Mouse (Mus musculus): ENCODE measurements around the gene H2-M10.6. TPM values are rescaled to one million over a fixed set of nuclear protein-coding genes. Genes with fewer than 3 reads are reported as not detected.

H2-M10.6 gene
- polyA plus RNA-seq, 1 experiment from 2014 or later: not detected

GRCm38 (mm10) chr17:36835591-36836426 is 23.8 kb downstream of the H2-M10.6 start:
- H3K27ac ChIP-seq (ENCODE audit: low read depth): peak overlapping the region; percentile 96
- peaks cover 6% of the 10 kb centered on the region for H3K4me1 ChIP-seq (replicated peaks; ENCODE audit: control insufficient read depth, insufficient read depth, low read length)
- H3K9me3 ChIP-seq (ENCODE audit: control insufficient read depth, low read length): no peaks in the 10 kb centered on the region
- H3K36me3 ChIP-seq (ENCODE audit: control insufficient read depth, insufficient read depth, low read length): 0 out of 2 replicates have a peak, but pooled peaks cover 3% of the 10 kb centered on the region
- no peaks in the 10 kb centered on the region for H3K27me3 ChIP-seq (replicated peaks; ENCODE audit: control insufficient read depth, insufficient read depth, low read length)
- H3K9ac ChIP-seq (ENCODE audit: low read length): no peak overlapping the region
- 29% methylated on average over 12 of the region's 12 CpGs for WGBS
- 0 out of 2 replicates have a peak, but pooled peaks have one; percentile 9 for ATAC-seq (replicated peaks; ENCODE audit: low FRiP score, low TSS enrichment, low read depth)
- DNase-seq (ENCODE audit: low spot score): peak; percentile 74
- peak overlapping the region; percentile 57 for H3K4me2 ChIP-seq (ENCODE audit: low read length)
- H3K4me3 ChIP-seq (ENCODE audit: low read depth, low read length): peak overlapping the region; percentile 64; the same call in 1 of the 2 replicates

GRCm38 (mm10) chr17:36836427-36836812 is 24.4 kb downstream of the H2-M10.6 start:
- Histone ChIP-seq H3K9ac (ENCODE audit: low read length) (peak overlapping the region; percentile 23; the same call in 1 of the 2 replicates), H3K27me3 (replicated peaks; ENCODE audit: control insufficient read depth, insufficient read depth, low read length) (no peaks in the 10 kb centered on the region), H3K9me3 (ENCODE audit: control insufficient read depth, low read length) (no peaks in the 10 kb centered on the region), H3K4me2 (ENCODE audit: low read length) (peak overlapping the region; percentile 57), H3K27ac (ENCODE audit: low read depth) (peak overlapping the region; percentile 96), H3K4me3 (ENCODE audit: low read depth, low read length) (peak overlapping the region; percentile 64), H3K4me1 (replicated peaks; ENCODE audit: control insufficient read depth, insufficient read depth, low read length) (peaks cover 6% of the 10 kb centered on the region), H3K36me3 (ENCODE audit: control insufficient read depth, insufficient read depth, low read length) (0 out of 2 replicates have a peak, but pooled peaks cover 3% of the 10 kb centered on the region)
- peak; percentile 24 for ATAC-seq (replicated peaks; ENCODE audit: low FRiP score, low TSS enrichment, low read depth)
- DNase-seq (ENCODE audit: low spot score): no peak
- 10% methylated on average over 3 of the region's 3 CpGs for WGBS

GRCm38 (mm10) chr17:36836874-36837647 is 25.1 kb downstream of the H2-M10.6 start, which contains the start of gene Trim26:
Gene Trim26, plus strand, starts transcription at chr17:36837134.
- H3K4me2 ChIP-seq (ENCODE audit: low read length): peak within 1 kb of the TSS; percentile 57
- WGBS: under 1% methylated on average over 56 of the region's 58 CpGs
- peak within 1 kb of the TSS; percentile 85 for H3K9ac ChIP-seq (ENCODE audit: low read length)
- H3K27ac ChIP-seq (ENCODE audit: low read depth): peak within 1 kb of the TSS; percentile 96
- peak; percentile 99 for ATAC-seq (replicated peaks; ENCODE audit: low FRiP score, low TSS enrichment, low read depth)
- no peaks in the 10 kb centered on the region for H3K27me3 ChIP-seq (replicated peaks; ENCODE audit: control insufficient read depth, insufficient read depth, low read length)
- H3K36me3 ChIP-seq (ENCODE audit: control insufficient read depth, insufficient read depth, low read length): 0 out of 2 replicates have a peak, but pooled peaks cover 3% of the 10 kb centered on the region
- H3K9me3 ChIP-seq (ENCODE audit: control insufficient read depth, low read length): no peaks in the 10 kb centered on the region
- H3K4me3 ChIP-seq (ENCODE audit: low read depth, low read length): peak within 1 kb of the TSS; percentile 64
- DNase-seq (ENCODE audit: low spot score): peak; percentile 98
- H3K4me1 ChIP-seq (replicated peaks; ENCODE audit: control insufficient read depth, insufficient read depth, low read length): peaks cover 6% of the 10 kb centered on the region

GRCm38 (mm10) chr17:36839001-36839400 is 27.0 kb downstream of the H2-M10.6 start:
- WGBS: 83% methylated on average over 5 of the region's 5 CpGs
- Histone ChIP-seq H3K27ac (ENCODE audit: low read depth) (no peak overlapping the region), H3K36me3 (ENCODE audit: control insufficient read depth, insufficient read depth, low read length) (0 out of 2 replicates have a peak, but pooled peaks cover 8% of the 10 kb centered on the region), H3K27me3 (replicated peaks; ENCODE audit: control insufficient read depth, insufficient read depth, low read length) (no peaks in the 10 kb centered on the region), H3K9ac (ENCODE audit: low read length) (no peak overlapping the region), H3K4me2 (ENCODE audit: low read length) (no peak overlapping the region), H3K4me3 (ENCODE audit: low read depth, low read length) (no peak overlapping the region), H3K9me3 (ENCODE audit: control insufficient read depth, low read length) (no peaks in the 10 kb centered on the region), H3K4me1 (replicated peaks; ENCODE audit: control insufficient read depth, insufficient read depth, low read length) (peaks cover 6% of the 10 kb centered on the region)
- DNase-seq (ENCODE audit: low spot score): no peak
- ATAC-seq (replicated peaks; ENCODE audit: low FRiP score, low TSS enrichment, low read depth): no peak

- H3K9me3 ChIP-seq (ENCODE audit: control insufficient read depth, low read length): no peaks in the 10 kb centered on the region
- WGBS: 77% methylated on average over 3 of the region's 3 CpGs
- H3K27ac ChIP-seq (ENCODE audit: low read depth): no peak overlapping the region
- DNase-seq (ENCODE audit: low spot score): no peak
- H3K4me1 ChIP-seq (replicated peaks; ENCODE audit: control insufficient read depth, insufficient read depth, low read length): peaks cover 6% of the 10 kb centered on the region
- no peak overlapping the region for H3K4me2 ChIP-seq (ENCODE audit: low read length)
- no peak for ATAC-seq (replicated peaks; ENCODE audit: low FRiP score, low TSS enrichment, low read depth)
- no peak overlapping the region for H3K9ac ChIP-seq (ENCODE audit: low read length)
- no peaks in the 10 kb centered on the region for H3K27me3 ChIP-seq (replicated peaks; ENCODE audit: control insufficient read depth, insufficient read depth, low read length)
- 0 out of 2 replicates have a peak, but pooled peaks cover 8% of the 10 kb centered on the region for H3K36me3 ChIP-seq (ENCODE audit: control insufficient read depth, insufficient read depth, low read length)
- H3K4me3 ChIP-seq (ENCODE audit: low read depth, low read length): no peak overlapping the region
Observed at GRCm38 (mm10) chr17:36839931-36840330, 28.0 kb downstream of the H2-M10.6 start.

- Histone ChIP-seq H3K4me3 (ENCODE audit: low read depth, low read length) (no peak overlapping the region), H3K36me3 (ENCODE audit: control insufficient read depth, insufficient read depth, low read length) (0 out of 2 replicates have a peak, but pooled peaks cover 8% of the 10 kb centered on the region), H3K4me1 (replicated peaks; ENCODE audit: control insufficient read depth, insufficient read depth, low read length) (peaks cover 5% of the 10 kb centered on the region), H3K9me3 (ENCODE audit: control insufficient read depth, low read length) (no peaks in the 10 kb centered on the region), H3K27me3 (replicated peaks; ENCODE audit: control insufficient read depth, insufficient read depth, low read length) (no peaks in the 10 kb centered on the region), H3K9ac (ENCODE audit: low read length) (no peak overlapping the region), H3K27ac (ENCODE audit: low read depth) (no peak overlapping the region), H3K4me2 (ENCODE audit: low read length) (no peak overlapping the region)
- DNase-seq (ENCODE audit: low spot score): no peak
- ATAC-seq (replicated peaks; ENCODE audit: low FRiP score, low TSS enrichment, low read depth): no peak
Observed at GRCm38 (mm10) chr17:36840961-36841445, 29.0 kb downstream of the H2-M10.6 start.

GRCm38 (mm10) chr17:36843696-36844095 is 31.7 kb downstream of the H2-M10.6 start:
- WGBS: 82% methylated on average over 7 of the region's 7 CpGs

GRCm38 (mm10) chr17:36844286-36844719 is 32.3 kb downstream of the H2-M10.6 start:
- Histone ChIP-seq H3K9me3 (ENCODE audit: control insufficient read depth, low read length) (no peaks in the 10 kb centered on the region), H3K27me3 (replicated peaks; ENCODE audit: control insufficient read depth, insufficient read depth, low read length) (no peaks in the 10 kb centered on the region), H3K9ac (ENCODE audit: low read length) (no peak overlapping the region), H3K36me3 (ENCODE audit: control insufficient read depth, insufficient read depth, low read length) (0 out of 2 replicates have a peak, but pooled peaks cover 5% of the 10 kb centered on the region), H3K27ac (ENCODE audit: low read depth) (no peak overlapping the region), H3K4me3 (ENCODE audit: low read depth, low read length) (no peak overlapping the region), H3K4me2 (ENCODE audit: low read length) (no peak overlapping the region), H3K4me1 (replicated peaks; ENCODE audit: control insufficient read depth, insufficient read depth, low read length) (no peaks in the 10 kb centered on the region)
- ATAC-seq (replicated peaks; ENCODE audit: low FRiP score, low TSS enrichment, low read depth): no peak
- DNase-seq (ENCODE audit: low spot score): no peak

More at GRCm38 (mm10) chr17:36843696-36844095, 31.7 kb downstream of the H2-M10.6 start:
- no peak for DNase-seq (ENCODE audit: low spot score)
- H3K4me1 ChIP-seq (replicated peaks; ENCODE audit: control insufficient read depth, insufficient read depth, low read length): no peaks in the 10 kb centered on the region
- no peaks in the 10 kb centered on the region for H3K27me3 ChIP-seq (replicated peaks; ENCODE audit: control insufficient read depth, insufficient read depth, low read length)
- ATAC-seq (replicated peaks; ENCODE audit: low FRiP score, low TSS enrichment, low read depth): no peak
- no peak overlapping the region for H3K4me3 ChIP-seq (ENCODE audit: low read depth, low read length)
- H3K9ac ChIP-seq (ENCODE audit: low read length): no peak overlapping the region
- no peaks in the 10 kb centered on the region for H3K9me3 ChIP-seq (ENCODE audit: control insufficient read depth, low read length)
- H3K27ac ChIP-seq (ENCODE audit: low read depth): no peak overlapping the region
- 0 out of 2 replicates have a peak, but pooled peaks cover 8% of the 10 kb centered on the region for H3K36me3 ChIP-seq (ENCODE audit: control insufficient read depth, insufficient read depth, low read length)
- H3K4me2 ChIP-seq (ENCODE audit: low read length): no peak overlapping the region
